Mouse (Mus musculus) limb, embryonic 12.5 days (tissue): ENCODE results near the gene Slc25a35. TPM values are rescaled to one million over a fixed set of nuclear protein-coding genes. Genes with fewer than 3 reads are reported as not detected.
"Not testable (repeated sequence)": the region's sequence is repeated elsewhere in the genome, so short reads cannot be mapped to it uniquely, and the experiment has no call there.

Experiments
- ATAC-seq: fragments of 200-750 bp; cut with Nextera tagmentation; 2 replicates; pipeline ENCODE4 v1.8.0; 2017; ENCODE audit warnings: low read depth, moderate TSS enrichment; ENCODE audit not compliant: insufficient number of reproducible peaks, insufficient read depth, low FRiP score, low TSS enrichment
- H3K27ac ChIP-seq: fragments of 300-500 bp; sonication (generic); 2 replicates; pipeline ENCODE4 v1.5.1; 2016; ENCODE audit warnings: mild to moderate bottlenecking, moderate library complexity
- H3K27me3 ChIP-seq: fragments of 300-500 bp; sonication (generic); 2 replicates; pipeline ENCODE4 v1.6.1; 2016; ENCODE audit warnings: mild to moderate bottlenecking, moderate library complexity
- H3K36me3 ChIP-seq: fragments of 300-500 bp; sonication (generic); 2 replicates; pipeline ENCODE4 v1.6.1; 2016; ENCODE audit warnings: mild to moderate bottlenecking, moderate library complexity
- H3K4me1 ChIP-seq: fragments of 300-500 bp; sonication (generic); replicated peaks from 2 replicates; pipeline ENCODE4 v1.6.1; 2016
- H3K4me2 ChIP-seq: fragments of 300-500 bp; sonication (generic); 2 replicates; pipeline ENCODE4 v1.6.1; 2016; ENCODE audit warnings: mild to moderate bottlenecking, moderate library complexity
- H3K4me3 ChIP-seq: fragments of 300-500 bp; sonication (generic); replicated peaks from 2 replicates; pipeline ENCODE4 v1.5.1; 2016; ENCODE audit warnings: mild to moderate bottlenecking
- H3K9ac ChIP-seq: fragments of 300-500 bp; sonication (generic); replicated peaks from 2 replicates; pipeline ENCODE4 v1.6.1; 2016; ENCODE audit warnings: mild to moderate bottlenecking, moderate library complexity
- H3K9me3 ChIP-seq: fragments of 300-500 bp; sonication (generic); 2 replicates; pipeline ENCODE4 v1.6.1; 2016; ENCODE audit warnings: mild to moderate bottlenecking, moderate library complexity
- WGBS: fragments of 180-500 bp; shearing (Covaris S2); methylation state at CpG from one replicate; pipeline ENCODE4 v1.1.7; 2016; 5-methylcytosine and 5-hydroxymethylcytosine counted together
- polyA plus RNA-seq: library from polyadenylated mRNA; unstranded; fragments of >200 nt; fragmentation: Nextera tagmentation; extraction: Ambion mirVana; gene quantifications from 2 replicates; pipeline ENCODE4 v1.2.1, GENCODE M21; 2016

The Slc25a35 gene
- polyA plus RNA-seq, 1 experiment from 2014 or later: 2.3 TPM

DNA sequence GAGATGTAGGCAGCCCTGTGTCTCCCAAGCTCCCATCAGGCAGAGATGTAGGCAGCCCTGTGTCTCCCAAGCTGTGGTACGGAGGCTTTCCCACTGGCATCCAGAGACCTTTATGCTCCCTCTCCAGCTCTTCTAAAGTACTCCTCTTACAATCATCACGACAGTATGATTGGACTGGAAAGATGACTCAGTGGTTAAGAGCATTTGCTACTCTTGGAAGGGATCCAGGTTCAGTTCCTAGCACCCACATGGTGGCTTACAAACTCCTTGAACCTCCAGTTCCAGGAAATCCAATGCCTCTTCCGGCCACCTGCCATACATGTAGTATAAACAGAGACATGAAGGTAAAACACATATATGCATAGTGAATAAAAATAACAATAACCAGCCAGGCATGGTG, 6.3 kb upstream of the Slc25a35 start:
- no peak overlapping the region for H3K4me2 ChIP-seq
- H3K4me3 ChIP-seq: no peak overlapping the region
- no peak overlapping the region for H3K9ac ChIP-seq
- no peaks in the 10 kb centered on the region for H3K9me3 ChIP-seq
- 78% methylated on average over 3 of the region's 3 CpGs for WGBS
- H3K27ac ChIP-seq: no peak overlapping the region
- peaks cover 6% of the 10 kb centered on the region; the same call in 1 of the 2 replicates for H3K27me3 ChIP-seq
- no peaks in the 10 kb centered on the region for H3K36me3 ChIP-seq
- H3K4me1 ChIP-seq: peaks cover 8% of the 10 kb centered on the region
- no peak for ATAC-seq

- H3K27me3 ChIP-seq, ATAC-seq, H3K4me1 ChIP-seq, H3K9me3 ChIP-seq, H3K36me3 ChIP-seq, H3K9ac ChIP-seq, H3K4me3 ChIP-seq, H3K27ac ChIP-seq: not testable (repeated sequence)
- 0 out of 2 replicates have a peak overlapping the region, but pooled peaks have one; percentile 6 for H3K4me2 ChIP-seq
- WGBS: 18% methylated on average over 11 of the region's 11 CpGs
Measured at GRCm38 (mm10) chr11:68962159-68962558, 5.8 kb upstream of the Slc25a35 start.

DNA sequence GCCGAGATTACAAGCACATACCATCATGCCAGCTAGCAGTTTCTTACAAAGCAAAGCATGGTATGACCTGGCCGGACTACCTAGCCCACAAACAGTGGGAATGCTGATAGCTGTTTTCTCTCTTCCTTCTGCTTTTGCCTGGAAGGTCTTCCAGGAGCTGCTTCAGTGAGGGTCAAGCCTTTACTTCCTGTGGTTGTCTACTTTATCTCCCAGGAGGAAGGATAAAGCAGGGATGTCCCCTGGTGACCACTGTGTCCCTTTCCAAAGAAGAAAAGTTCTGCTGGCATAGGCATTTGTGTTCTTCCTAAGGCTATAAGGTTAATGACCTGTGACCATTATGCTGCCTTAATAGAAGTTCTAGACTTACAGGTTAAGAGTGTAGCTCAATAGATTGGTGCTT, 4.5 kb upstream of the Slc25a35 start:
- Histone ChIP-seq H3K9ac (no peak overlapping the region), H3K36me3 (no peaks in the 10 kb centered on the region), H3K27ac (no peak overlapping the region), H3K27me3 (no peaks in the 10 kb centered on the region), H3K4me3 (no peak overlapping the region), H3K4me1 (peaks cover 10% of the 10 kb centered on the region), H3K9me3 (no peaks in the 10 kb centered on the region), H3K4me2 (no peak overlapping the region)
- ATAC-seq: no peak
- WGBS: 82% methylated on average over 2 of the region's 2 CpGs

- Histone ChIP-seq H3K27ac (no peak overlapping the region), H3K27me3 (0 out of 2 replicates have a peak, but pooled peaks cover 2% of the 10 kb centered on the region), H3K9me3 (no peaks in the 10 kb centered on the region), H3K4me1 (peaks cover 16% of the 10 kb centered on the region), H3K4me2 (no peak overlapping the region), H3K4me3 (no peak overlapping the region), H3K9ac (no peak overlapping the region), H3K36me3 (no peaks in the 10 kb centered on the region)
- ATAC-seq: no peak
Measured at GRCm38 (mm10) chr11:68965050-68965449, 2.9 kb upstream of the Slc25a35 start.

GRCm38 (mm10) chr11:68965845-68966244, 2.1 kb upstream of the Slc25a35 start:
- ATAC-seq: no peak
- no peak overlapping the region for H3K4me2 ChIP-seq
- no peaks in the 10 kb centered on the region for H3K36me3 ChIP-seq
- H3K4me1 ChIP-seq: peaks cover 16% of the 10 kb centered on the region
- no peak overlapping the region for H3K4me3 ChIP-seq
- no peak overlapping the region for H3K9ac ChIP-seq
- no peaks in the 10 kb centered on the region for H3K9me3 ChIP-seq
- WGBS: 35% methylated on average over 3 of the region's 3 CpGs
- 0 out of 2 replicates have a peak, but pooled peaks cover 2% of the 10 kb centered on the region for H3K27me3 ChIP-seq
- H3K27ac ChIP-seq: no peak overlapping the region

GRCm38 (mm10) chr11:68966554-68966953, 1.4 kb upstream of the Slc25a35 start:
- 43% methylated on average over 1 of the region's 1 CpGs for WGBS
- no peak overlapping the region for H3K4me2 ChIP-seq
- H3K27ac ChIP-seq: no peak overlapping the region
- no peak overlapping the region for H3K4me3 ChIP-seq
- ATAC-seq: no peak
- H3K9me3 ChIP-seq: no peaks in the 10 kb centered on the region
- H3K27me3 ChIP-seq: 0 out of 2 replicates have a peak, but pooled peaks cover 2% of the 10 kb centered on the region
- no peaks in the 10 kb centered on the region for H3K36me3 ChIP-seq
- H3K9ac ChIP-seq: no peak overlapping the region
- peaks cover 16% of the 10 kb centered on the region for H3K4me1 ChIP-seq

DNA sequence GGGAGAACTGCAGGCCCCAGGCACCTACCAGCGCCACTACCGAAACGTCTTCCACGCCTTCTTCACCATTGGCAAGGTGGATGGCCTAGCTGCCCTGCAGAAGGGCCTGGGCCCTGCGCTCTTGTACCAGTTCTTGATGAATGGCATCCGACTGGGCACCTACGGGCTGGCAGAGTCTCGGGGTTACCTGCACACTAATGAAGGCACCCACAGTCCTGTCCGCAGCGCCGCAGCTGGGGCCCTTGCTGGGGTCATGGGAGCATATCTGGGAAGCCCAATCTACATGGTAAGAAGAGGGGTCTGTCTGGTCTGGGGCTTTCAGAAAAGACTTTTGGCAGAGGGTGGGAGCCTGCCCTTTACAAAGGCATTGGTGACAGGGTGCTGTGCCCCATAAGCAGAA, 821 bp downstream of the Slc25a35 start:
- peak overlapping the region; percentile 60 for H3K9ac ChIP-seq
- H3K4me2 ChIP-seq: peak overlapping the region; percentile 88
- H3K27ac ChIP-seq: no peak overlapping the region
- H3K36me3 ChIP-seq: no peaks in the 10 kb centered on the region
- H3K9me3 ChIP-seq: no peaks in the 10 kb centered on the region
- ATAC-seq: no peak
- H3K27me3 ChIP-seq: 0 out of 2 replicates have a peak, but pooled peaks cover 2% of the 10 kb centered on the region
- H3K4me3 ChIP-seq: peak overlapping the region; percentile 61; the same call in 1 of the 2 replicates
- H3K4me1 ChIP-seq: peaks cover 22% of the 10 kb centered on the region
- WGBS: 83% methylated on average over 11 of the region's 11 CpGs

- H3K27me3 ChIP-seq: 0 out of 2 replicates have a peak, but pooled peaks cover 2% of the 10 kb centered on the region
- ATAC-seq: no peak
Measured at GRCm38 (mm10) chr11:68970232-68970631, 2.3 kb downstream of the Slc25a35 start.

DNA sequence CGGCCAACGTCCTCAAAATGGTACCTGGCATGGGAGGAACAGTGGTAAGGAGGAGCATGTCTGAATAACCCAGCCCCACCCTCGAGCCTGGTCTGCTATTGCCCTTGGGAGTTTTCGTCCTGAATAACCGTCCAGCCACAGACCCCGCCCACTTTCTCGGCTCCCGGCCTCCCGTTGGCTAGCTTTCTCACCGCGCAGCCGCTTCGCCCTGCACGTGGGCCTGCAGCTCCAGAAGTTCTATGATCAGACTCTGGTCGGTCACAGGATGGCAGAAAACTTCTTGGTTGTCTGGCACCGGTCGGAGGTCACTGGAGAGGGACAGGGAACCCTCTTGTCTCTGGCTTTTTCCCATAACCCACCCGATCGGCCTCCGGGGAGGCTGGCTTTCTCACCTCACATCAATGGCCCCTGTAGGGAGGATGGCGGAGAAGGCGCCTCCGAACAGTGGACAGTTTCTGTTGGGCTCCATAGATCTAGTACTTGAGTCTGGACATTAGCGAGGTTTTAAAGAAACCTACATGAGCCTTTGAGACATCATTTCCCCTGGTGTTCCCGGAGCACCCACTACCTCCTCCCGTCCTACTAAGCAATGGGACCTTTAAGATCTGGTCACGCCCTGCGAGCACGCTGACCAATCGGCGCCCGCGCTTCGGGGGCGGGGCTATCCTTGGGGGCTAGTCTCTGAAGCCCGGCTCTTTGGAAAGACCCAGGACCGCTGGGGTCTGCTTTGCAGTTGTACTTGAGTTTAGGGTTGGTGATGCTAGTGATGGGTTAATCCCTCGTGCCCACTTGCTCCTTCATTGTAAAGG, 5.5 kb downstream of the Slc25a35 start:
- Histone ChIP-seq H3K4me1 (peaks cover 17% of the 10 kb centered on the region), H3K4me2 (peak overlapping the region; percentile 68), H3K9ac (peak overlapping the region; percentile 50; the same call in 1 of the 2 replicates), H3K4me3 (peak overlapping the region; percentile 48)
- WGBS: under 1% methylated on average over 38 of the region's 38 CpGs
- ATAC-seq: peak; percentile 86
- H3K27me3 ChIP-seq, H3K9me3 ChIP-seq, H3K36me3 ChIP-seq, H3K27ac ChIP-seq: not testable (repeated sequence)

More at GRCm38 (mm10) chr11:68970232-68970631, 2.3 kb downstream of the Slc25a35 start:
- no peaks in the 10 kb centered on the region for H3K36me3 ChIP-seq
- H3K4me1 ChIP-seq: peaks cover 27% of the 10 kb centered on the region
- H3K27ac ChIP-seq: no peak overlapping the region
- H3K9me3 ChIP-seq: no peaks in the 10 kb centered on the region
- H3K4me3 ChIP-seq: no peak overlapping the region
- H3K4me2 ChIP-seq: no peak overlapping the region
- H3K9ac ChIP-seq: no peak overlapping the region
- 80% methylated on average over 4 of the region's 4 CpGs for WGBS

- Histone ChIP-seq H3K27me3 (no peaks in the 10 kb centered on the region), H3K9me3 (no peaks in the 10 kb centered on the region), H3K4me3 (peak overlapping the region; percentile 48), H3K4me2 (peak overlapping the region; percentile 68), H3K27ac (no peak overlapping the region), H3K4me1 (peaks cover 12% of the 10 kb centered on the region), H3K9ac (no peak overlapping the region), H3K36me3 (no peaks in the 10 kb centered on the region)
- no peak for ATAC-seq
- whole genome bisulfite sequencing: 32% methylated on average over 6 of the region's 6 CpGs
Measured at GRCm38 (mm10) chr11:68974059-68974450, 6.1 kb downstream of the Slc25a35 start.

- no peak within 1 kb of the TSS for H3K27ac ChIP-seq
- WGBS: 72% methylated on average over 7 of the region's 7 CpGs
- H3K4me3 ChIP-seq: peak within 1 kb of the TSS; percentile 48
- H3K27me3 ChIP-seq: no peaks in the 10 kb centered on the region
- H3K9ac ChIP-seq: no peak within 1 kb of the TSS
- H3K4me2 ChIP-seq: peak within 1 kb of the TSS; percentile 68
- H3K9me3 ChIP-seq: no peaks in the 10 kb centered on the region
- no peak for ATAC-seq
- H3K36me3 ChIP-seq: no peaks in the 10 kb centered on the region
- H3K4me1 ChIP-seq: peaks cover 12% of the 10 kb centered on the region
Measured at GRCm38 (mm10) chr11:68975085-68975484, 7.2 kb downstream of the Slc25a35 start, which contains the start of gene Rangrf. Rangrf (minus strand) TSS chr11:68975185.
